Mouse (Mus musculus): ENCODE measurements at regions not wholly inside any gene's neighbourhood (a gene's known extent, or its start where the extent isn't known, plus 50 kb on each side); places are given as distances from the start of the nearest gene placed in this dataset.

DNA sequence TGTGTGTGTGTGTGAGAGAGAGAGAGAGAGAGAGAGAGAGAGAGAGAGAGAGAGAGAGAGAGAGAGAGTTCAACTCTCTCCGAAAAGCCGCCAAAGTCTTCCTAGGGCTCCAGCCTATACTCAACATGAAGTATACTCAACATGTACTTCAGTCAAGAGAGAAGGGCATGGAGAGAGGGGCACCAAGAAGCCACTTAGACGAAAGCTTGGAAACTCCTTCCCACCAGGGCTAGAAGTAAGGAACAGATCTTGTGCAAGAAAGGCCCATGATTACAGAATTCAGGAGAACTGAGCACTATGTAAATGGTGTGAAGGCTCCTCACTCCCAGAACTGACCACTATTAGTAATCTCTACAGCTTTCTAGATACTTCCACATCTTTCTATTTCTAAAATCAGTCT, 467.4 kb upstream of the Hs6st1 start:
- DNase-seq = no peak

- no peak for DNase-seq
Observed at GRCm38 (mm10) chr1:35615131-35615530, 453.1 kb upstream of the Hs6st1 start.

- DNase-seq = no peak
Observed at GRCm38 (mm10) chr1:35619476-35619875, 448.7 kb upstream of the Hs6st1 start.

- no peak for DNase-seq
Observed at GRCm38 (mm10) chr1:35642595-35642994, 425.6 kb upstream of the Hs6st1 start.

DNA sequence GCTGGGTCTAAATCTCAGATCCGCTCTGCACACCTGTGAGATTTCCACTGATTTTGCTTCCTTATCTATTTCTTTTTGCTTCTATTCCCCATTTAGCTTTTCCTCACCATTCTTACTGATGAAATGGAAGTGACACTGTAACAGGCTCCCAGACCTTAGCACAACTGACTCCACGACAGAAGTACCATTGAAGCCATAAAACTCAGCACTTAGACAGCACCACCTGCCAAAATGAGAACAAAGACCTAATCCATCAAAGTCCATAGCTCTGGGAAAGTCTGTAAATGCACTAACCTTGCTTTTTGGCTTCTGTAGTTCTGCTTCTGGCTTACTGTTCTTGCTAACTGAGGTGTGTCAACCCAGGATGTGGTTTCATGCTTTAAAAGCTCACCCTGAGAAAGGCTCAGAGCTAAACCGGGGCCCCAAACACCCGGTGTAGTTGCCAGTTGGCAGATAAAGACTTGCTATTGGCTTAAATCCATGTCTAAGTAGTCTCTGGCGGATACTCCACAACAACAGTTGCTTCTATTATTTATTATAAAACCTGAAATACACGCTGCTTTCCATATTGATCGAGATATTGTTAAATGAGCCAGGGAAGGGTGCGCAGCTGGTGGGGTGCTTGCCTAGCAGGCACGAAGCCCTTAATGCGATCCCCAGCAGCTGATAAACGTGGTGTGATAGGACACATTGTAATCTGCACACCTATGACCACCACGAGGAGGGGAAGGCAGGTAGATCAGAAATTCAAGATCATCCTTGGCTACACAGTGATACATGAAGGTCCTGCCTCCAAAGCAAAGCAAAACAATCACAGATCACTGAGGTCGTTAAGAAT, 414.9 kb upstream of the Hs6st1 start:
- DNase-seq = peak in 1 of 2 experiments; percentile 11

DNA sequence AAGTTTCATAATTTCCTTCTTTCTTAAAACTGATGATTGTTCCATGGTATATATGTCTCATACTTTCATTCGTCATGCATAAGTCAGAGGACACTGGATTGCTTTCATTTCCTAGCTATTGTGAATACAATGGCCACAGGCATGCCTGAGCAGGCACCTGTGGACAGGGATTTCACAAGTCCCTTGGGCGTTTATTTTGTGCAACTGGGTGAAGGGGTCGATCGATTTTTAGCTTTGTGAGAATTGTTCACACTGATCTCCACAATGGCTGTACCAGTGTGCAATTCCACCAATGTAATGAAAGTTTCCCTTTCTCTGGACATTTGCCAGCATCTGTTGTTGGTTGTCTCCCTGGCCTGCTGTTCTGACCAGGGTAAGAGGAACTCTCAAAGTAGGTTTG, 405.2 kb upstream of the Hs6st1 start:
- no peak for DNase-seq

DNA sequence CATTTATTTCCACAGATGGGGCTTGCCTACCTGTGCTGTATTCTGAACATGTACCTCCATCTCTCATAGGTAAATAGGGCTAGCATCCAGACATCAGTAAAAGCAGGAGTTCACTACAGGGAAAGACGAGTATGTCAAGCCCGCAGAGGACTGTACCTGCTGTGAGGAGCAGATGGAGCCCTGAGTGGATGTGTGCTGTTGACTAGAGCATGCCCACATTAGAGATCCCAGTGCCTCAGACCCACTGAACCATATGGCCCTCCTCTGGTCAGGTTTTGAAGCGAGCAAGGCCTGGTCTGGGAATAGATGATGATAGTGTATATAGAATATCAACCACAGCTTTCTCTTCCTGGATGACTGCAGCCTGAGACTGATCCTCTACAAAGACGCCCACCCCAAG, 394.7 kb upstream of the Hs6st1 start:
- no peak for DNase-seq

DNA sequence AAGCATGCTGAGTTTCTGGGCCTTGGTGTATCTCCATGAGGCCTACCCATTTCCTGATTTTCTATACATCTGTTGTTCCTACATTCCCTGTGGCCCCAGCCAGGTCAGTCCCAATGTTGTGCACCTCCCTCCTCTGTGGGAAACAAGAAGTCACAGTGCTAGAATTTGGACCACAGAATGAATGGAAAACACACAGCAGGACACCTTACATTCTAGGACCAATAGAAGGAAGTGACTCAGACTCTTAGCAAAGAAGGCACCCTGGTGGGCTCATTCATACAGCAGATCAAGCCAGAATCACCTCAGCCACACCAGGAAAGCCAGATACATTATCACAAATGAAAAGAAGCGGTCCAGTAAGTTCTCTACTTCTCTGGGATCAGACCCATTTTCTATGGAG, 394.2 kb upstream of the Hs6st1 start:
- no peak for DNase-seq

- DNase-seq = peak in 1 of 2 experiments; percentile 4
Observed at GRCm38 (mm10) chr1:35682511-35682949, 385.7 kb upstream of the Hs6st1 start.

DNA sequence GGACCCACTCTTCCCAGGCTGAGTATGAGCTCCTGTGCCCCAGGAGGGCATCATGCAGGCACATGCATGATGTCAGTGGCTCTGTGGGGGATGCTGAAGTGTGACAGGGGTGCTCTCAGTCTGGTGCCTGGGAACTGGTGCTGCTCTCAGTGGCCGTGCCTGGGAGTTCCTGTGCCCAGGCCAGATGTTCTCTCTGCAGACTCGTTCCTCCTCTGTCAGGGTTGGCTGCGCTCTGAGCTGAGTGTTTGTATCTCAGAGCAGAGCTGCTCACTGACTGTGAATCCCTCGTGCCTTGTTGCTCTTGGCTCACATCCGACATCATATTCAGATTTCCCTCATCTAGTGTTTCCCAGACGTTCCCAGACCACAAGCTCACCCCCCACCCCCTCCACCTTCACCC, 382.5 kb upstream of the Hs6st1 start:
- DNase-seq = no peak

- no peak for DNase-seq
Observed at GRCm38 (mm10) chr1:35694349-35694748, 373.9 kb upstream of the Hs6st1 start.

- no peak for DNase-seq
Observed at GRCm38 (mm10) chr1:35694775-35695591, 373.2 kb upstream of the Hs6st1 start.

GRCm38 (mm10) chr1:35697218-35697617, 371.0 kb upstream of the Hs6st1 start:
- no peak for DNase-seq

DNA sequence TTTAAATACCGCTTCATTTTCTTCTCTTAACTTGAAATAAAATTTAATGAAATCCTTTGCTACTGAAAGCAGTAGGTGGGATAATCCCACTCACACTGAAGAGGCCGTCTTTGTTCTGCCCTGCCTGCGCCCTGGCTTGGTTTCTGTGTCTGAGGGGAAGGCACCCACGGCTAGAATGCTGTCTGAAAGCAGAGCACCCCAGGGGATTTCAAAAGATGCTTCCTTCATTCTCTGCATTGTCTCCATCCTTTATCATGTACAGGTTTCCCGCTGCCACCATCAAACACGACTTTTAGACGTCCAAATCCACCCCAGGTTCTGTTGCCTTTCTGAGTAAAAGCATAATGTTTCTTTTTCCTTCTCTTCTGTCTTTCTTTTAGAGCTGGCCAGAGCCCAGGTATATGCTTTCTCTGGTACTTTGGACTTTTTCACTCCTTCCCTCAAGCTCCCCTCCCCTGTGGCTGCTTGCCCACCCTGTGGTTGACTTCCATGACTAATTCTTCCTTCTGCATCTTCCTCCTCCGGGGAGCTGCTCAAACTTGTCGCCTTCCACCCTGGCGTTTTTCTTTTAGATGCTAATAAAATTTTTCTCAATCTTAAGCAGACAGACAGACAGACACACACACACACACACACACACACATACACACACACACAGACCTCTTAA, 370.2 kb upstream of the Hs6st1 start:
- no peak for DNase-seq

GRCm38 (mm10) chr1:35702585-35702984, 365.6 kb upstream of the Hs6st1 start:
- DNase-seq = no peak

- DNase-seq = no peak
Observed at GRCm38 (mm10) chr1:35706336-35706735, 361.9 kb upstream of the Hs6st1 start.

GRCm38 (mm10) chr1:35708176-35708788, 359.9 kb upstream of the Hs6st1 start:
- no peak for DNase-seq

- DNase-seq = no peak
Observed at GRCm38 (mm10) chr1:35709214-35709613, 359.0 kb upstream of the Hs6st1 start.

DNA sequence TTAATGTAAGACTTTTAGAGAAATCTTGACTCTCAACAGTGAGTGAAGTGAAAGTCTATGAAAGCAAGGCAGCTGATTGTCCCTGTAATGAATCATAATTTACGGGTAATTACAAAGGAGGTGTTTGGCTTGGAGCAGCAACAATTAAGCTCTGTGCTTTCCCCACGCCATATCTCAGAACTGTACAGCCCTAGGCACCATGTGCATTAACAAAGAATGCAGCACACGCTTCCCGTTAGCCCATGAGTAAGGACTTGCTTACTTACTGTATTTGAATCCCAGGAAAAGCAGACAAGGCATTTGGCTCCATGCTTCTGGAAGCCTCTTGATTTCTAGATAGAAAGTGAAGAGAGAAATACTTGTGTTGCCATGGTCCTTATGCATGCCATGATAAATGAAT, 354.2 kb upstream of the Hs6st1 start:
- DNase-seq = no peak

- DNase-seq = no peak
Observed at GRCm38 (mm10) chr1:35715931-35716330, 352.3 kb upstream of the Hs6st1 start.

DNA sequence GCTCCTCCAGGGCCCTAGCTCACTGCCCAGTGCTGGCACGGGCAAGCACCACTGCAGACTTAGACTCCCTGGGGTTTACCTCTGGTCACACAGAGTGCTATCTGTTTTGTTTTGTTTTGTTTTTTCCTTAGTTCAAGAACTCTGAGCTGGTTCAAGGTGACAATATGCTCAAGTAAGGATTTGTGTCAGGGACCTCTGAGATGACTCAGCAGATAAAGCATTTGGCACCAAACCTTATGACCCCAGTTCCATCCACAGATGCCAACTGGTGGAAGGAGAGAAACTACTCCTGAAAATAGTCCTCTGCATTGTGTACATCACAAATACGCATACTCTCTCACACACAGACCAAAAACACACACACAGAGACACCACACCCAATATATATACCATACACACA, 351.0 kb upstream of the Hs6st1 start:
- no peak for DNase-seq

DNA sequence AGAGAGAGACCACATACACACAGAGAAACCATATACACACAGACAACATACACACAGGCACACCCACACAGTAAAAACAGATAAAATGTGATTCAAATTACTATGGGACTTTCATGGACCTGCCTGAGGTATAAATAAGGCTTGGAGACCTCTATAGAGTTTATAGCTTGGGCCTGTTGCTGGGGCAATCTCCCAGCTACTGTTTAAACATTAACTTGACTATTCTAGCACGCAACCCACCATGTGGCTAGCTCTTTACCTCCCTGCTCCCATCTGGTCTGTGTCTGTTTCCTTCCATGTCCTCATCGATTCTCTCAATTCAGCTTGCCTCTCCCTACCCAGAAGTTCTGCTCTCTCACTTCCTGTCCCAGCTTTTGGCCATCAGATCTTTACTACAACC, 350.5 kb upstream of the Hs6st1 start:
- no peak for DNase-seq

GRCm38 (mm10) chr1:35720063-35720462, 348.1 kb upstream of the Hs6st1 start:
- no peak for DNase-seq

All from lung, adult 18-20 months (tissue).